Comparison of ENCODE assay signal across 9 mouse cellular contexts in the genomic region with DNA sequence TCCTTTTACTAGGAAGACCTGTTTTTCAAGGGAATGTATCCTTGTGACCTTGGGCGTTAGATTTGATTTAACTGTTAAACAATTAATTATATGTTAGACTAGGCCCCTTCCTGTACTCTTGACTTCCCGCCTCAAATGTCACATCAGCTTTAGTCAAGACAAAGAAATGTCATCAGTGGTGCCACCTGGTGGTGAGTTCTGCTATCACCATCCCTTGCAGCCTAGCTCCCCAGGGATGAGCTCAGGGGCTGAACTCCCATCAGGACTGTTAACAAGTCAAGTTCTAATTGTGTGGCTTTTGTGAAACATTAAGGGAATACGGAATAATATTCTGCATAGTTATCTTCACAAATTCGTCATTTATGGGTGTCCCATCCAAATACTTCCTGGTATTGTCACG.
DNase-seq lines count a peak whose midpoint lies in the region; TF ChIP-seq lines count a peak whose summit lies in the region.
"Had no signal": no experiment of that assay in that cellular context is flagged by ENCODE, and none has a peak within 500 bp of the region (broad histone marks: within the 10 kb centered on the region; RNA-seq: fewer than 3 reads in every experiment).

No protein-coding gene starts in this region.

- H3K27ac ChIP-seq in layer of hippocampus, adult 2 months, result no peak overlapping the region
- no peak overlapping the region for H3K27ac ChIP-seq in cortical plate, adult 2 months (ENCODE audit: insufficient read depth, low read length)
- H3K27ac ChIP-seq: heart, embryonic 15.5 days had no signal

- H3K4me1 ChIP-seq in cortical plate, adult 2 months (ENCODE audit: control insufficient read depth, insufficient read depth, low read length), result no peaks in the 10 kb centered on the region
- H3K4me1 ChIP-seq: heart, embryonic 15.5 days had no signal

- TF ChIP-seq CTCF in layer of hippocampus, adult 2 months (conservative IDR thresholded peaks at IDR 0.05), result peak; percentile 82
- TF ChIP-seq CTCF in cortical plate, adult 2 months (IDR thresholded peaks at IDR 0.05; ENCODE audit: extremely low read depth, insufficient read depth, low read length), result peak; percentile 60

- DNase-seq in layer of hippocampus, adult 2 months (ENCODE audit: low spot score in 2 of 2), result peak; percentile 8 to 59
- DNase-seq in layer of hippocampus, adult 9-10 months (ENCODE audit: low spot score), result no peak
- peak; percentile 15 to 49 for DNase-seq in CD8-positive naive resting alpha-beta T cell, adult 2 months (ENCODE audit: low read depth in 2 of 2, low spot score in 2 of 2)
- peak; percentile 66 for DNase-seq in NIH3T3 (ENCODE audit: low read depth)
- peak; percentile 55 for DNase-seq in lung, postnatal 14 days
- DNase-seq in thymus, postnatal 10 days (ENCODE audit: low spot score in 2 of 2), result peak; percentile 23 to 68

- no peak for TF ChIP-seq POLR2A in cortical plate, adult 2 months (IDR thresholded peaks at IDR 0.05; ENCODE audit: extremely low read depth, insufficient read depth, low read length)

- H3K4me3 ChIP-seq in layer of hippocampus, adult 2 months, result no peak overlapping the region
- no peak overlapping the region for H3K4me3 ChIP-seq in cortical plate, adult 2 months (ENCODE audit: insufficient read depth, low read length)
- H3K4me3 ChIP-seq: heart, embryonic 15.5 days; myocyte had no signal
